Comparison of ENCODE assay signal across 14 mouse cellular contexts in the genomic region with DNA sequence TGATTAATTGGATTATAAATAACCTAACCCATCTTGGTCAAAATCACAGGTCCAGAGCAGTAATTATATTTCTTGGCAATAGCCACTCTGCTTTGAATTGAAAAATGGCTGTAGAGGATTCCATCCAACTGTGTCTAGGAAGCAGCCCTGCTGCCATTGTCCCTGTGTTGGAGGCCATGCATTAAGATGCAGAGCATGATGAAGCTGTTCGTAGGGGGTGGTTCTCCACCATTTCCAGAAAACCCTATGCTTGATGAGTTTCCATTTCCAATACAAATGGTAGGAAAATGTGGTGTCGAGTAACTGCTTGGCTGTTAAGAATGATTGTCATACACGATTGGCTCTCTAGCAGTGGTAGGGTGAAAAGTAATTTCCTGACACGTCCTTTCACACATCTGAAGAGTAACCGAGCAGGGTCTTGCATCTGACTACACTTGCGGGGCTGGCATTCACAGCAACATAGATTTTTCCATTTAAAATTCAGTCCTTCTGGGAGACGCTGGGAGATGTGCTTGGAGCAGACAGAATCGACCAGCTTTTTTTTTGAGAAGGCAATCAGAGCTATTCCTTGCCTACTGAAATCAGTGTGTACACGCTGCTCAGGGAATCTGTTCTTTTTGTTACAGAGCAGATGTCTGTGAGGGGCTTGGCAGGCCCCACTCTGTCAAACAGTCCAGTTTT.
DNase-seq lines count a peak whose midpoint lies in the region; ATAC-seq and TF ChIP-seq lines count a peak whose summit lies in the region.
"Had no signal": no experiment of that assay in that cellular context is flagged by ENCODE, and none has a peak within 500 bp of the region (broad histone marks: within the 10 kb centered on the region; RNA-seq: fewer than 3 reads in every experiment).

No protein-coding gene starts in this region.

- no peak for ATAC-seq in embryonic facial prominence, embryonic 11.5 days (replicated peaks; ENCODE audit: insufficient number of reproducible peaks, low FRiP score, low TSS enrichment, low read depth)
- no peak for ATAC-seq in forebrain, embryonic 12.5 days (ENCODE audit: low FRiP score)
- ATAC-seq in hindbrain, postnatal 0 days, result 0 out of 2 replicates have a peak, but pooled peaks have one; percentile 24
- ATAC-seq in midbrain, embryonic 15.5 days (replicated peaks), result peak; percentile 52; the same call in 1 of the 2 replicates

- no peak for TF ChIP-seq CTCF in hindbrain, postnatal 0 days (IDR thresholded peaks at IDR 0.05; ENCODE audit: low read depth)

- H3K9me3 ChIP-seq in embryonic facial prominence, embryonic 11.5 days (replicated peaks; ENCODE audit: control insufficient read depth, low read length), result no peaks in the 10 kb centered on the region
- H3K9me3 ChIP-seq in embryonic facial prominence, embryonic 10.5 days, result no peaks in the 10 kb centered on the region
- no peaks in the 10 kb centered on the region for H3K9me3 ChIP-seq in forebrain, embryonic 12.5 days
- H3K9me3 ChIP-seq in hindbrain, postnatal 0 days (ENCODE audit: low read length), result no peaks in the 10 kb centered on the region
- no peaks in the 10 kb centered on the region for H3K9me3 ChIP-seq in midbrain, embryonic 15.5 days
- H3K9me3 ChIP-seq: embryonic facial prominence, embryonic 15.5 days; limb, embryonic 15.5 days; lung, embryonic 15.5 days; stomach, embryonic 15.5 days had no signal

- no peak overlapping the region for H3K4me2 ChIP-seq in embryonic facial prominence, embryonic 11.5 days (ENCODE audit: low read depth, low read length)
- no peak overlapping the region for H3K4me2 ChIP-seq in forebrain, embryonic 12.5 days
- H3K4me2 ChIP-seq in hindbrain, postnatal 0 days (ENCODE audit: low read depth, low read length), result no peak overlapping the region
- H3K4me2 ChIP-seq in midbrain, embryonic 15.5 days, result no peak overlapping the region
- H3K4me2 ChIP-seq: embryonic facial prominence, embryonic 15.5 days; limb, embryonic 15.5 days; lung, embryonic 15.5 days; stomach, embryonic 15.5 days had no signal

- no peaks in the 10 kb centered on the region for H3K4me1 ChIP-seq in embryonic facial prominence, embryonic 11.5 days (ENCODE audit: control insufficient read depth, insufficient read depth, low read length)
- H3K4me1 ChIP-seq in embryonic facial prominence, embryonic 10.5 days, result no peaks in the 10 kb centered on the region
- H3K4me1 ChIP-seq in forebrain, embryonic 12.5 days, result peaks cover 12% of the 10 kb centered on the region
- H3K4me1 ChIP-seq in hindbrain, postnatal 0 days (ENCODE audit: insufficient read depth, low read length), result no peaks in the 10 kb centered on the region
- H3K4me1 ChIP-seq in midbrain, embryonic 15.5 days, result peaks cover 15% of the 10 kb centered on the region
- H3K4me1 ChIP-seq: embryonic facial prominence, embryonic 15.5 days; limb, embryonic 15.5 days; lung, embryonic 15.5 days; stomach, embryonic 15.5 days had no signal

- no peak overlapping the region for H3K9ac ChIP-seq in embryonic facial prominence, embryonic 11.5 days (replicated peaks; ENCODE audit: low read length)
- H3K9ac ChIP-seq in forebrain, embryonic 12.5 days, result no peak overlapping the region
- H3K9ac ChIP-seq in hindbrain, postnatal 0 days (replicated peaks; ENCODE audit: low read length), result no peak overlapping the region
- no peak overlapping the region for H3K9ac ChIP-seq in midbrain, embryonic 15.5 days
- H3K9ac ChIP-seq: embryonic facial prominence, embryonic 15.5 days; limb, embryonic 15.5 days; lung, embryonic 15.5 days; stomach, embryonic 15.5 days had no signal

- H3K27ac ChIP-seq in embryonic facial prominence, embryonic 11.5 days (replicated peaks; ENCODE audit: low read depth, low read length), result peak overlapping the region; percentile 11; the same call in 1 of the 2 replicates
- H3K27ac ChIP-seq in embryonic facial prominence, embryonic 10.5 days (replicated peaks), result no peak overlapping the region
- peak overlapping the region; percentile 72 for H3K27ac ChIP-seq in forebrain, embryonic 12.5 days
- peak overlapping the region; percentile 56 for H3K27ac ChIP-seq in hindbrain, postnatal 0 days
- H3K27ac ChIP-seq in midbrain, embryonic 15.5 days, result peak overlapping the region; percentile 69
- H3K27ac ChIP-seq: embryonic facial prominence, embryonic 15.5 days; limb, embryonic 15.5 days; lung, embryonic 15.5 days; stomach, embryonic 15.5 days had no signal

- H3K36me3 ChIP-seq in embryonic facial prominence, embryonic 11.5 days (replicated peaks; ENCODE audit: control insufficient read depth, insufficient read depth, low read depth, low read length), result no peaks in the 10 kb centered on the region
- H3K36me3 ChIP-seq in embryonic facial prominence, embryonic 10.5 days (replicated peaks), result no peaks in the 10 kb centered on the region
- H3K36me3 ChIP-seq in forebrain, embryonic 12.5 days (replicated peaks), result no peaks in the 10 kb centered on the region
- no peaks in the 10 kb centered on the region for H3K36me3 ChIP-seq in hindbrain, postnatal 0 days (ENCODE audit: insufficient read depth, low read length)
- H3K36me3 ChIP-seq in midbrain, embryonic 15.5 days (replicated peaks), result no peaks in the 10 kb centered on the region
- H3K36me3 ChIP-seq: embryonic facial prominence, embryonic 15.5 days; limb, embryonic 15.5 days; lung, embryonic 15.5 days; stomach, embryonic 15.5 days had no signal

- H3K27me3 ChIP-seq in embryonic facial prominence, embryonic 11.5 days (ENCODE audit: control insufficient read depth, insufficient read depth, low read length), result no peaks in the 10 kb centered on the region
- no peaks in the 10 kb centered on the region for H3K27me3 ChIP-seq in embryonic facial prominence, embryonic 10.5 days (replicated peaks; ENCODE audit: low read depth, poor library complexity, severe bottlenecking)
- H3K27me3 ChIP-seq in forebrain, embryonic 12.5 days, result no peaks in the 10 kb centered on the region
- no peaks in the 10 kb centered on the region for H3K27me3 ChIP-seq in hindbrain, postnatal 0 days (ENCODE audit: insufficient read depth, low read length)
- no peaks in the 10 kb centered on the region for H3K27me3 ChIP-seq in midbrain, embryonic 15.5 days (replicated peaks)
- H3K27me3 ChIP-seq: embryonic facial prominence, embryonic 15.5 days; limb, embryonic 15.5 days; lung, embryonic 15.5 days; stomach, embryonic 15.5 days had no signal

- no peak overlapping the region for H3K4me3 ChIP-seq in embryonic facial prominence, embryonic 11.5 days (ENCODE audit: low read depth, low read length)
- no peak overlapping the region for H3K4me3 ChIP-seq in embryonic facial prominence, embryonic 10.5 days
- H3K4me3 ChIP-seq in forebrain, embryonic 12.5 days (replicated peaks), result no peak overlapping the region
- no peak overlapping the region for H3K4me3 ChIP-seq in hindbrain, postnatal 0 days (ENCODE audit: low read length)
- no peak overlapping the region for H3K4me3 ChIP-seq in midbrain, embryonic 15.5 days
- H3K4me3 ChIP-seq: embryonic facial prominence, embryonic 15.5 days; limb, embryonic 15.5 days; lung, embryonic 15.5 days; stomach, embryonic 15.5 days had no signal

- no peak for DNase-seq in embryonic facial prominence, embryonic 11.5 days (ENCODE audit: low spot score)
- DNase-seq in embryonic facial prominence, embryonic 10.5 days (ENCODE audit: low spot score), result no peak
- peak; percentile 49 for DNase-seq in hindbrain, postnatal 0 days (ENCODE audit: low spot score)
- DNase-seq in T-cell, adult 2 months (ENCODE audit: low spot score), result no peak
- DNase-seq in thymus, postnatal 0 days (ENCODE audit: low spot score), result no peak
- no peak for DNase-seq in lung, postnatal 36 days
- DNase-seq: kidney, adult 11 months; right cerebral cortex, adult 18-20 months had no signal

- 71% methylated on average over 9 of the region's 9 CpGs for WGBS in embryonic facial prominence, embryonic 11.5 days
- WGBS in embryonic facial prominence, embryonic 10.5 days, result 80% methylated on average over 9 of the region's 9 CpGs
- 57% methylated on average over 9 of the region's 9 CpGs for WGBS in forebrain, embryonic 12.5 days
- WGBS in hindbrain, postnatal 0 days, result 19% methylated on average over 9 of the region's 9 CpGs
- 27% methylated on average over 9 of the region's 9 CpGs for WGBS in midbrain, embryonic 15.5 days

Comparison
In these comparisons a context has a peak if more than half of its experiments do, and no peak if none do; other contexts are left out.
1. ATAC-seq: peak in hindbrain, postnatal 0 days (single experiment) and midbrain, embryonic 15.5 days (single experiment); none in embryonic facial prominence, embryonic 11.5 days (single experiment) and forebrain, embryonic 12.5 days (single experiment).